Mouse (Mus musculus) MEL-GATA-1-ER (cell line): ENCODE measurements around the gene Nrip1.

Source experiments
- DNase-seq: peaks from one replicate; pipeline ENCODE4 v3.0.0-alpha.2; 2012; ENCODE audit warnings: low read depth; ENCODE audit errors: extremely low read depth

Gene Nrip1

GRCm38 (mm10) chr16:76283796-76284195 lies 89.8 kb downstream of the Nrip1 start:
- DNase-seq, result no peak

DNA sequence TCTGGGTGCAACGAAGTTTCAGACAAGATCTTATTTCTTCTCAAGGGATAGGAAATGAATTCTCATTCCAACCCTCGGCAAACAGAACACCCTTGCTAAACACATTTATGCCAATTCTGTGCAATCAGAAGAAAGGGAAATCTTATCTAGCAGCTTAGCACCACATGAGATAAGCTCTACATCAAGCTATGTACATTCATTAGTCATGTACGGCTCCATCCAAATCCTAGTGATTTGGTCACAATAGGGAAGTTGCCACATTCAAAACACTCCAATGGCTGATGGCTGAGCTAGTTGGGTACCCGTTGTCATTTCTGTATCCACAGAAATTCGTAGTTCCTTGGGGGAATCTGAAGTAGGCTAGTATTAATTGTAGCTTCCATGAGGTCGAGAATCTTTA lies 91.8 kb downstream of the Nrip1 start:
- no peak for DNase-seq

DNA sequence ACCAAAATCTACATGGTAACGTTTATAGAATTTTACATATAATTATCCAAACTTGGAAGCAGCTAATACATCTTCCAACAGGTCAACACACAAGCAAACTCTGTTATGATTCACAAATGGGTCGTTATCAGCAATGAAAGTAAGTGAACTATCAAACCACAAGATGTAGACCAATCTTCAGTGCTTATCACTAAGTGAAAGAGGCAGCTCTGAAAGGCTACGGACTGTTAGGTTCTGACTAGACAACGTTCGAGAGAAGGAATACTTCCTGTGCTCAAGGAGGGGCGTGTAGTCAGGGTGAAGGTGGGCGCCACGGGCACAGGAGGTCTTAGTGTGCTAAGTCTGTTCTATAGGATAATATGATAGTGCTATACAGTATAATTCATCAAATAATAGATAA lies 93.3 kb downstream of the Nrip1 start:
- no peak for DNase-seq

DNA sequence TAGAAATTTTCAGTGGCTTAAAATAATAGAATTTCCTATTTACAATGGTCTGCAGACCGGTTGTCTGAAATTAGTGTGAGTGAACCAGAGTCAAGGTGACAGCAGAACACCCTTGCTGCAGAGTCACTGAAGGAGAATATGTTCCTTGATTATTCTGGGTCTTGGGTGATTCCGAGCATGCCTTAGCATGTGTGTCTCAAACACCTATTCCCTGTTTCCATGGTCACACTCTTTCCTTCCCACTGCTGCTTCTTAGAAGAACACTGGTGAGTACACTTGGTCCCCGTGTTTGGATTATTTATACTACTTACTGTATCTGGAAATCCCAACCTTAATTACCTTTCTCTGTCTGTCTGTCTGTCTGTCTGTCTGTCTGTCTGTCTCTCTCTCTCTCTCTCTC lies 97.4 kb downstream of the Nrip1 start:
- DNase-seq, result no peak

DNA sequence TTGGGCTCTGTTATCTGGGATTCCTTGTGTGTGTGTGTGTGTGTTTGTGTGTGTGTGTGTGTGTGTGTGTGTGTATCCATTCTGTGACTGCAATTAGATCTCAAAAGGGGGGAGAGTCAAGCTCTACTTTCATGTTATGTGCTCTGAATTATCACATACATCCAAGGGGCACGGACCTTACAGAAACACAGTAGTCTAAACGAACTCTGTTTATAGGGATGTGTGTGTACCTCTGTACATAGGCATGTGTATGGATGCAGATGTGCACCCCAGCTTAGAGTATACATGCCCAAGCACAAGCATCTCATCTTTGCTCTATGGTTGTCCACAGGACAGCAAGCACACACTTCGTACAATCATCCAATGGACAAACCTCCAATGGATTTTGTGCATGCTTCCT lies 98.0 kb downstream of the Nrip1 start:
- DNase-seq, result no peak

DNA sequence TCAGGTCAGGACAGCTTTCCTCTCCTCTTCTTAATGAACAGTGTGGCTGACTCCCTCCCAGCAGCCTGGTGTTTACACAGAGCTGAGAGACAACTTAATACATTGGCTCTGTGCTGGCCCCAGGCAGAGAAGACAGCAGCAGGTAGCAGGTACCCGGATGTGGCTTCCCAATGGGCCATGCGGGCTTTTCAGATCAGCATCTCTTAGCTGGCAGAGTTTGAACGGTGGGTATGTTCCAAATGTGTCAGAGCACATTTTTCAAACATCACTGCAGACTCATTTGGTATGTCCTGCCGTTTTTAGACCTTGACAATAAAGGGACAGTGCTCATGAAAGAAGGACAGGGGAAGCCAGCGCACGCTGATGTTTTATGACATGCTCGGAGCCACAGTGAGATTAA lies 98.5 kb downstream of the Nrip1 start:
- DNase-seq, result no peak

DNA sequence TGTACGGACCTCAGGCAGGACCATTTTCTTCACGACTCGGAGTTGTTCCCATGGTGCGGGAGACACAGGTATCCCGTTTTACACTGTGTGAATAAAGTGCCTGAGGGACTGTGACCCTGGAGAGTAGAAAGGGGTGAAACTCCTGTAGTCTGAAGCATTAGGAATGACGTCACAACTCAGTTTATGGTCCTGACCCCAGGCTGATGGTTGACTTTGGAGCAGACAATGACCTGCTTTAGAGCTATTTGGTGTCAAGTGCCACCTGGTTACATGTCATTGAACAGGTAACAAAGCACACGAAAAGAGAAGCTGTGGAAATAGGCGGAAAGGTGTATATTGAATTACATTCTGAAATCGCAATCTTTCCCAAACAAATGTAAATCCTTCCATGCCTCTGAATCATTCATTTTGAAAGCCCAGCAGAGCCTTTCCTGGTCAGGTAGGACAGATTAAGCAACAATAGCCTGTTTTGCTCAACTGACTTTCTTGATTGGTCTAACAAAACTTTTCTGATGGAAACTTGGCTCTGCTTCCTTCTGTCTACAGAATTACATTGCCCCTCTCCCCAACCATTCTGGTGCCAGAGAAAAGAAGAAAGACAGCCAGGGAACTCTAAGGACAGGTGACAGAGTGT lies 106.9 kb downstream of the Nrip1 start:
- no peak for DNase-seq

DNA sequence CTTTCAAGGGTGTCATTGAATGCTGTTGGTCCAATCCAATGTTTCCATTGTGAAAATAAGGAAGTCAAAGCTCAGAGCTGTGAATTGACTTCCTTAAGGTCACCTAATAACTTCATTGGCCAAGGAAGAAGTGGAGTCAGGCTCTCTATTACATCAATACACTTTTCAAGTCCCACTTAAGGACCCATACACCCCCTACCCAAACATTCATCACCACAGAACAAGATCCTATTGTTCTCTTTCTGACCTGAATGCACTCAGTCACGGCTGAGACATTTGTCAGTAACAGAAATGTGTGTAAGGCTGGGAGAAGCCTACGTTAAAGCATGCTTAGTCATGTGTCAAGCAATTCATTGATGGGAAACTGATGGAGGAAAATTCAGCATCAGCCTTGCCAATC lies 107.8 kb downstream of the Nrip1 start:
- no peak for DNase-seq

DNA sequence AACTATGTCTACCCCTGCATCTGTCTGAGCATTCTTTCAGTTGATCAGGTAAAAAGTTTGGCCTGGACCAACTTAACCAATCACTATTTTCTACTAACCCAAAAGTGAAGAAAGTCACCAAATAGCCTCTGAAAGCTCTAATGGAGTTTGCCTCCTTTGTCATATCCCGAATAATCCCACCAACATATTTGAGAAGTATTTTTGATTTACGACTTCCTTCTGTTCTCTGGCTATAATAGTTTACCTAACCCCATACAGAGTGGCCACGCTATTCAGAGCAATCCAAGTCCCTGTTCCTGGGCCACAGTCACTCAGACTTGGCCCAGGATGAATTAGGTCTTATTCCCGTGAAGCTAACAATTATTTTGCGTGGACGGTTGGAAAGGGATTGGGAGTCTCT lies 108.3 kb downstream of the Nrip1 start:
- DNase-seq, result no peak

- no peak for DNase-seq
These were observed 110.2 kb downstream of the Nrip1 start for GRCm38 (mm10) chr16:76263393-76263792.

GRCm38 (mm10) chr16:76260296-76260695 lies 113.3 kb downstream of the Nrip1 start:
- DNase-seq, result no peak

- DNase-seq, result no peak
These were observed 121.8 kb downstream of the Nrip1 start for GRCm38 (mm10) chr16:76251826-76252225.

DNA sequence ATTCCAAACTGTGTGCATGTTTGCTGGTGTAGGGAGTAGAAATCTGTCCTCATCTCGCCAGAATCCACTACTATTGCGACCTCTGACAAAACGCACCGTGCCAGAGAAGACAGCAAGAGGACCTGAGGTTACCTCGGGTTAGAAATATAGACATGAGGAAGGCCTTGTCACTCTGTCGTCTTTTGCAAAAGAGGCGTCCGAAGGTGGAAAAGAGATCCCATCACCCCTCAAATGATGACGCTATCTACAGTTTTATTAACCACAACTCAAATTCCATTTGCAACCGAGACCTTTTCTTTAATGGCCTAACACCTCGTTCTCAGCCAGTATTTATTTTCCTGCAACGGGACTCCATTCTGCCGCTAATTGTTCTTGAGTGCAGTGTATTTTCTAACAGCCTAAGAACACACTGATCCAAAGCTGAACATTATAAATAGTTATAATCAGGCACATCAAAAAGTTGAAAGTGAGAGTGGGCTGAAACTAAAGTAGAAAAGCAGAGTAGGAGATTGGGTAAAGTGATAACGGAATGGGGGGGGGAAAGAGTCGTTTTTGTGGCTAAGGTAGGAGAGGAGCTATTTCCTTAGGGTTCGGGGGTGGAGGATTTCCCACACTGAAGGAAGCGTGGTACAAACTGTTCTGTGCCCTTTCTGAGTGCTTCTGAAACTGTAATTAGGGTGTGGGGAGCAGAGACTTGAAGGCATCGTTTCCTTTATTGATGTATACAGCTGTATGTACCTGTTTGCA lies 124.1 kb downstream of the Nrip1 start:
- DNase-seq, result no peak

GRCm38 (mm10) chr16:76242850-76243249 lies 130.8 kb downstream of the Nrip1 start:
- DNase-seq, result no peak

GRCm38 (mm10) chr16:76241266-76241665 lies 132.4 kb downstream of the Nrip1 start:
- no peak for DNase-seq

DNA sequence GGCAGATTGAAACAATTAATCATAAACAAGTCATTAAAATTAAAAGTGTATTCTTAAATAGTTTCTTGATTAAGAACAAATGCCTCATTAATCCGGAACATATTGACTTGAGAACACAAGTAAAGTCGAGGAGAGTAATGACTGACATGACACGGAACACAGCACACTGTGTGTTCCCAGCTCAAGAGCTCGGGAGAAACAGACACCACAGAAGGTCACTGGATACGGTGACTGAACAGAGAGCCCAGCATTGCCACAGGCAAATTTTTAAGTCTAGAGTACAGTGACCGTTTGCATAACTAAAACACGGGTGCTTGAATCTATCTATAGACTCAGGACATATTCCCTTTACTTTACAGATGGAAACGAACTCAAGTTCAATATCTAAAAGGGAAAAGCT lies 134.3 kb downstream of the Nrip1 start:
- no peak for DNase-seq

- no peak for DNase-seq
These were observed 134.8 kb downstream of the Nrip1 start for GRCm38 (mm10) chr16:76238784-76239183.
